Mouse (Mus musculus): ENCODE data around the gene Fbf1. TPM values are rescaled to one million over a fixed set of nuclear protein-coding genes. Genes with fewer than 3 reads are reported as not detected.

Fbf1 gene
- polyA plus RNA-seq, 1 experiment from 2014 or later: 37.3 TPM

DNA sequence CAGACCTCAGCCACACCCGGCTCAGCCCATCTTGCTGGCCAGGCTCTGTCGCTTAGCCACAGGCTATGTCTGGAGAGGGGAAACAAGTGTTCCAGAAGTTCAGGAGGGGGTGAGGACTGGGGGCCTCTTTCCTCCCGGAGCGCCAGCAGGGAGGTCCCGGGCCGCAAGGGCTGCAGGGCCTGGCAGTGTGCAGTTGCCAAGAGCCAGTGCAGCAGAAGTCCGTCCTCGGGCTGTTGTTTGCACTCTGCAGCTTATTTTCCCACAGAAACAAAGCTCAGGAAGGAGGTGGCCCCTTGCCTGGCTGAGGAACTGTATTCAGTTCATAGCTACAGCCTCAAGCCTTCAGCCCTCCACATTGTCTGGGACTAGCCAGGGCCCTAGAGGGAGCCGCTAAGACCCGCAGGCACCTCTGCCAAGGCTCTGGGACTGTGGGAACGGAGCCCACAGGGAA, 66.0 kb downstream of the Fbf1 start:
- H3K9ac ChIP-seq (ENCODE audit: low read length): peak overlapping the region; percentile 50

DNA sequence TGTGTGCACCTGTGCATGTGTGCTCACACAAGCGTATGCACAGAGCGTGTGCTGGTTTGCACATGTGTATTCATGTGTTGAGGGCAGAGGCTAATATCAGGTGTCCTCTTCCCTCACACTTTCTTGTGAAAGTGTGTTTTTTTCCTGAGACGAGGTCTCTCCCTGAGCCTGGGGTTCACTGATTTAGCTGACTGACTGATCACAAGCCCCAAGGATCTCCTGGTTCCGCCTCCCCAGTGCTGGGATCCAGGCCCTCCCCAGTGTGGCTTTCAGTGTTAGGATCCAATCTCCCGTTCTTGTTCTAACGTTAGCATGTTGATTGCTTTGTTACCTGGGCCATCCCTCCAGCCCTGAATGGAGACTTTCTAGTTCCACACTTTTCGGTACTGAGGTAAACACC, 67.1 kb downstream of the Fbf1 start:
- Histone ChIP-seq H3K27me3 (ENCODE audit: control insufficient read depth, insufficient read depth, low read depth, low read length) (no peaks in the 10 kb centered on the region), H3K9ac (ENCODE audit: low read length) (no peak overlapping the region), H3K36me3 (ENCODE audit: control insufficient read depth, insufficient read depth, low read length) (no peaks in the 10 kb centered on the region), H3K4me3 (ENCODE audit: low read length) (no peak overlapping the region), H3K27ac (ENCODE audit: low read length) (peak overlapping the region; percentile 28; the same call in 1 of the 2 replicates), H3K4me1 (replicated peaks; ENCODE audit: control insufficient read depth, insufficient read depth, low read length) (peaks cover 47% of the 10 kb centered on the region), H3K4me2 (ENCODE audit: low read depth, low read length) (no peak overlapping the region), H3K9me3 (ENCODE audit: control insufficient read depth, low read length) (peaks cover 4% of the 10 kb centered on the region)
- no peak for ATAC-seq (ENCODE audit: low read depth)
- WGBS: 85% methylated on average over 7 of the region's 7 CpGs

More for the DNA sequence above, 66.0 kb downstream of the Fbf1 start:
- ATAC-seq (ENCODE audit: low read depth): peak; percentile 69
- 10% methylated on average over 11 of the region's 11 CpGs for WGBS
- Histone ChIP-seq H3K4me3 (ENCODE audit: low read length) (no peak overlapping the region), H3K27ac (ENCODE audit: low read length) (peak overlapping the region; percentile 92), H3K4me1 (replicated peaks; ENCODE audit: control insufficient read depth, insufficient read depth, low read length) (peaks cover 58% of the 10 kb centered on the region), H3K9me3 (ENCODE audit: control insufficient read depth, low read length) (no peaks in the 10 kb centered on the region), H3K4me2 (ENCODE audit: low read depth, low read length) (peak overlapping the region; percentile 7; the same call in 1 of the 2 replicates), H3K27me3 (ENCODE audit: control insufficient read depth, insufficient read depth, low read depth, low read length) (peaks cover under 1% of the 10 kb centered on the region; the same call in 1 of the 2 replicates), H3K36me3 (ENCODE audit: control insufficient read depth, insufficient read depth, low read length) (no peaks in the 10 kb centered on the region)

DNA sequence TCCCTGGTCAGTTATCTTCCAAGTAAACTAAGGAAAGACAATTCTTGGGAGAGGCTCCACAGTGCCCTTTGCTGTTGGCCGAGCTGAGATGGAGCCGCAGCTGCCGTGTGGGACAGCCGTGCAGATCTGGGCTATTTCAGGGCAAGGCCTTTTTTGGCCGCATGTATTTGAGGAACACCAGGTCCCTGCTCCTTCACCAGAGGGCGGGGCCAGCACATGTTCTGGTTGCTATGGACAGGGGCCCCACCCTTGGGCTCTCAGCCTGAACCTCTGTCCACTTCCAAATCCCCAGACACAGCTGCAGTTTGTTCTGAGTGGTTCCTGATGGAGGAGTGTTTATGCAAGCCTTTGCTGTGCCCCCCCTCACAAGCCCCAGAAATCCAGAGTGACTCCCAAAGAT, 67.6 kb downstream of the Fbf1 start:
- Histone ChIP-seq H3K9me3 (ENCODE audit: control insufficient read depth, low read length) (peaks cover 4% of the 10 kb centered on the region), H3K9ac (ENCODE audit: low read length) (no peak overlapping the region; the same call in 1 of the 2 replicates), H3K36me3 (ENCODE audit: control insufficient read depth, insufficient read depth, low read length) (no peaks in the 10 kb centered on the region), H3K4me1 (replicated peaks; ENCODE audit: control insufficient read depth, insufficient read depth, low read length) (peaks cover 47% of the 10 kb centered on the region), H3K27me3 (ENCODE audit: control insufficient read depth, insufficient read depth, low read depth, low read length) (no peaks in the 10 kb centered on the region), H3K4me2 (ENCODE audit: low read depth, low read length) (no peak overlapping the region), H3K4me3 (ENCODE audit: low read length) (no peak overlapping the region), H3K27ac (ENCODE audit: low read length) (no peak overlapping the region)
- WGBS: 63% methylated on average over 6 of the region's 6 CpGs
- peak; percentile 24; the same call in 1 of the 2 replicates for ATAC-seq (ENCODE audit: low read depth)

DNA sequence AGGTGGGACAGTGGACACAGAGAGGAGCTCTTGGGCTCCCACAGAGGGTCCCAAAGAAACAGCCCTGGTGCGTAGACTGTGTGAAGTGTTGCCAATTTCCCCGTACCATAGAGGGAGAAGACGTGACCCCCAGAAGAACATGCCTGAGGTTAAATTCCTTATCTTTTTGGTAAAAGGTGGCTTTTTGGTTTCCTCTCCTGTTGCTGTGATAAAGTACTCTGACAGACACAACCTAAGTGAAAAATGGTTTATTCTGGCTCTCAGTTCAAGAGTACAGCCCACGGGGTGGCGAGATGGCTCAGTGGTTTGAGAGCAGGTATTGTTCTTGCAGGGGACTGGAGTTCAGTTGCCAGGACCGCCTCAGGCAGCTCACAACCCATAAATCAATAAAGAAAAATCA, 68.5 kb downstream of the Fbf1 start:
- ATAC-seq (ENCODE audit: low read depth): no peak
- Histone ChIP-seq H3K27me3 (ENCODE audit: control insufficient read depth, insufficient read depth, low read depth, low read length) (no peaks in the 10 kb centered on the region), H3K4me1 (replicated peaks; ENCODE audit: control insufficient read depth, insufficient read depth, low read length) (peaks cover 44% of the 10 kb centered on the region), H3K36me3 (ENCODE audit: control insufficient read depth, insufficient read depth, low read length) (no peaks in the 10 kb centered on the region), H3K4me3 (ENCODE audit: low read length) (no peak overlapping the region), H3K9ac (ENCODE audit: low read length) (no peak overlapping the region), H3K27ac (ENCODE audit: low read length) (peak overlapping the region; percentile 36; the same call in 1 of the 2 replicates), H3K9me3 (ENCODE audit: control insufficient read depth, low read length) (peaks cover 4% of the 10 kb centered on the region), H3K4me2 (ENCODE audit: low read depth, low read length) (no peak overlapping the region)
- WGBS: 73% methylated on average over 6 of the region's 6 CpGs

DNA sequence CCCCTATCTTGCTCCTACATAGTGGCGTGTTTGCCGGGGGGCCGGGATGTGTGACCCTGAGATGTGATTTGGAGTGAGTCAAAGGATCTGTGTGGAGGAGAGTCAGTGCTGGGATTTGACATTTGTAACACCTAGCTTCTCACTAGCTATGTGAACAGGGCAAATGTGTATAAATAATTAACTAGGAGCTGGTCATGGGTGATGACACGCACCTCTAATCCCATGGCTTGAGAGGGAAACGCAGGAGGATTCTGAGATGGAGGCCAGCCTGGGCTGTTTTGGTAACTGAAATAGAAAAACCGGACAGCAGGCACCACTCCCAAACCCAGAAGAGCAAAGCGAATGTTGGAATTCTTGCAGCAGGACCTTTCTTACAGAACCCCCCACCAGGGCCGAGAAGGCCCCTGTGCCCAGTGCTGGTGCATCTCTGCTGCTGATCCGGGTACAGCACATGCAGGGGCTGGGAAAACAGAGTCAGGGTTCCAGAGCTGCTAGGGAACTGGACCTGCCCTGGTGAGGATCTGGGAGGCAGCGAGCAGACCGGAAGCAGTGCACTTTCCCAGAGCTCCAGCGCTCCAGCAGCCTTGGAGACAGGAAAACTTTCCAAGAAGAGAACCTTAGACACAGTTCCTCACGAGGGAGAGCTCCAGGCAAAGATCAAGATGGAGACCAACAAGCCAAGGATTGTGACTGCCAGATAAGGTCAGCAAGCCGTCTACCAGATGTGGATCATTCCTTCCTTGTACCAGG, 69.1 kb downstream of the Fbf1 start:
- no peaks in the 10 kb centered on the region for H3K36me3 ChIP-seq (ENCODE audit: control insufficient read depth, insufficient read depth, low read length)
- peaks cover 41% of the 10 kb centered on the region for H3K4me1 ChIP-seq (replicated peaks; ENCODE audit: control insufficient read depth, insufficient read depth, low read length)
- H3K4me3 ChIP-seq (ENCODE audit: low read length): no peak overlapping the region
- no peak overlapping the region for H3K4me2 ChIP-seq (ENCODE audit: low read depth, low read length)
- peak overlapping the region; percentile 35 for H3K9ac ChIP-seq (ENCODE audit: low read length)
- peak overlapping the region; percentile 36; the same call in 1 of the 2 replicates for H3K27ac ChIP-seq (ENCODE audit: low read length)
- WGBS: 56% methylated on average over 14 of the region's 14 CpGs
- H3K9me3 ChIP-seq (ENCODE audit: control insufficient read depth, low read length): peaks cover 4% of the 10 kb centered on the region
- ATAC-seq (ENCODE audit: low read depth): no peak
- H3K27me3 ChIP-seq (ENCODE audit: control insufficient read depth, insufficient read depth, low read depth, low read length): no peaks in the 10 kb centered on the region

DNA sequence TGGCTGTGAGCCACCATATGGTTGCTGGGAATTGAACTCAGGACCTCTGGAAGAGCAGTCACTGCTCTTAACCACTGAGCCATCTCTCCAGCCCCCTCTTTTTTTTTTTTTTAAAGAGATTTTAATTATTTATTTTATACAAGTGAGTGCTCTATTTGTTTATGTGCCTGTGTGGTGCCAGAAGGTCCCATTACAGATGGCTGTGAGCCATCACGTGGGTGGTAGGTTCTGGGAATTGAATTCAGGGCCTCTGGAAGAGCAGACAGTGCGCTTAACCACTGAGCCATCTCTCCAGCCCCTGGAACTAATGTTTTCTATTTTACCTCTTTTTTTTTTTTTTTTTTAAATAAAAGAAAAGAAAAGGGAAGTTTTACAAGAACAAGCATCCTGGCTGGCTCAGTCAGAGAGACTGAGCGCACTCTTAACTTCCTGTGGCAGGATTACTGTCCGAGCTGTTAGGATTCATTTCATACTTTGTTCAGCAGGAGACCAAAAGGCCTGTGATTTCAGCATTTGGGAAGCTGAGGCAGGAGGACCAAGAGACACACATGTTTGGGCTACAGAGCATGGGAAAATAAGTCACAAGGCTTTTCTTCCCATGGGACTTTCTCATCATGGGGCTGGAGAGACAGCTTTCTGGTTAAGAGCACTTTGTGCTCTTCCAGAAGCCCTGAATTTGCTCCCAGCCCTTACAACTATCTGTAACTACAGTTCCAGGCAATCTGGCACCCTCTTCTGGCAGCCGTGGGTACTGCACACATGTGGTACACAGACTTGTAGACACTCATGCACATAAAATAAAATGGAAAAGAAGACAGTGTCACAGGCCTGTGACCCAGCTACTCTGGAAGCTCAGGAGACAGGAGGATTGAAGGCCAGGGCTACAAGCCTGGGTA, 71.5 kb downstream of the Fbf1 start:
- Histone ChIP-seq H3K4me2 (ENCODE audit: low read depth, low read length) (no peak overlapping the region), H3K27me3 (ENCODE audit: control insufficient read depth, insufficient read depth, low read depth, low read length) (no peaks in the 10 kb centered on the region), H3K4me3 (ENCODE audit: low read length) (no peak overlapping the region), H3K36me3 (ENCODE audit: control insufficient read depth, insufficient read depth, low read length) (no peaks in the 10 kb centered on the region), H3K9me3 (ENCODE audit: control insufficient read depth, low read length) (peaks cover 4% of the 10 kb centered on the region), H3K27ac (ENCODE audit: low read length) (no peak overlapping the region), H3K4me1 (replicated peaks; ENCODE audit: control insufficient read depth, insufficient read depth, low read length) (peaks cover 23% of the 10 kb centered on the region), H3K9ac (ENCODE audit: low read length) (no peak overlapping the region)
- 78% methylated on average over 5 of the region's 5 CpGs for WGBS
- no peak for ATAC-seq (ENCODE audit: low read depth)

DNA sequence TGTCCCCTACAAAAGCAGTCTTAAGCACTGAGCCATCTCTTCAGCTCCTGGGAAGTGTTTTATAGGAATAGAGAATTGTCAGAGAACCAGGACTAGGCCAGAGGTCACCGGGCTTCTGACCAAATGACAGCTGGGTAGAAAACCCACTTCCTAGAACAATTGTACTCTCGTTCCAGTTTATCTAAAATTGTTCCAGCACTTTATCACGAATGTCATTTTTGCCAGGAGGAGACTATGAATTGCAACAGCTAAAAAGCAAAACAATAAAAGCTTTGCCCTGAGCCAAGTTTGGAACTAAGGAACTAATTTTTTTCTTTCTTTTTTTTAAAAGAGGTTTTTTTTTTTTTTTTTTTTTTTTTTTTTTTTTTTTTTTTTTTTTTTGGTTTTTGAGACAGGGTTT, 72.4 kb downstream of the Fbf1 start:
- Histone ChIP-seq H3K4me1 (replicated peaks; ENCODE audit: control insufficient read depth, insufficient read depth, low read length) (peaks cover 15% of the 10 kb centered on the region), H3K9ac (ENCODE audit: low read length) (no peak overlapping the region), H3K27me3 (ENCODE audit: control insufficient read depth, insufficient read depth, low read depth, low read length) (no peaks in the 10 kb centered on the region), H3K9me3 (ENCODE audit: control insufficient read depth, low read length) (peaks cover 4% of the 10 kb centered on the region), H3K4me2 (ENCODE audit: low read depth, low read length) (no peak overlapping the region), H3K36me3 (ENCODE audit: control insufficient read depth, insufficient read depth, low read length) (no peaks in the 10 kb centered on the region), H3K27ac (ENCODE audit: low read length) (peak overlapping the region; percentile 54), H3K4me3 (ENCODE audit: low read length) (no peak overlapping the region)
- peak; percentile 51 for ATAC-seq (ENCODE audit: low read depth)
- WGBS: 52% methylated on average over 3 of the region's 3 CpGs

DNA sequence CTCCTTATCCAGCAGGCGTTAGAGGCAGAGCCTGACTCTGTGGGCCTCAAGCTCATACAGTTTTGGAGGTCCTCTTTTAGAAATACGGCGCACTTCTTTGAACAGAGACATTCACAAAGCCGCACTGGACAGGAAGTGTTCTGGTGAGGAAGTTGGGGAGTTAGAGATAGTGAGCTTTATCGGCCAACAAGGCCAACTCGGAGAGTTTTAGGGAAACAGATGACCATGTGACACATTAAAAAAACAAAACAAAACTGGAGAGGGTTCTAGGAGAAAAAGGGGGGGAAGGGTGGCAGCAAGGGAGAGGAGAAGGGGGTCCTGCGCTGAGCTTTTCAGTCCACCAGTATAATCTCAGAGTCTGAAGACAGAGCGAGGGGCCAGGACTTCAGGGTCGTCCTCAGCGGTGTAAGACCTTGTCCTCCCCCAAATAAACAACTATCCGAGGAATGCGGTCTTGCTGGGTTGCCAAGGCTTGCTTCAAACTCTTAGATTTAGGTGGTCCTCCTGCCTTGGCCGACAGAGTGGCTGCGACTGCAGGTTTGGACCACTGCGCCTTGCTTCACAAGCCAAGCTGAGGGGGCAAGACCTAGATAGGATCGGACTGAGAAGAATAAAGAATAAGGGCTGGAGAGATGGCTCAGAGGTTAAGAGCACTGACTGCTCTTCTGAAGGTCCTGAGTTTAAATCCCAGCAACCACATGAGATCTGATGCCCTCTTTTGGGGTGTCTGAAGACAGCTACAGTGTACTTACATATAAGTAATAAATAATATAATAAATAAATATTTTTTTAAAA, 74.0 kb downstream of the Fbf1 start:
- Histone ChIP-seq H3K9ac (ENCODE audit: low read length) (peak overlapping the region; percentile 13; the same call in 1 of the 2 replicates), H3K4me3 (ENCODE audit: low read length) (no peak overlapping the region), H3K27me3 (ENCODE audit: control insufficient read depth, insufficient read depth, low read depth, low read length) (no peaks in the 10 kb centered on the region), H3K4me2 (ENCODE audit: low read depth, low read length) (no peak overlapping the region), H3K9me3 (ENCODE audit: control insufficient read depth, low read length) (peaks cover 4% of the 10 kb centered on the region), H3K4me1 (replicated peaks; ENCODE audit: control insufficient read depth, insufficient read depth, low read length) (peaks cover 7% of the 10 kb centered on the region; the same call in 1 of the 2 replicates), H3K36me3 (ENCODE audit: control insufficient read depth, insufficient read depth, low read length) (no peaks in the 10 kb centered on the region), H3K27ac (ENCODE audit: low read length) (peak overlapping the region; percentile 71)
- 0 out of 2 replicates have a peak, but pooled peaks have one; percentile 24 for ATAC-seq (ENCODE audit: low read depth)
- 32% methylated on average over 16 of the region's 16 CpGs for WGBS

All from lung, embryonic 16.5 days (tissue).